14 mouse cellular contexts compared by ENCODE assay signal in the genomic region with DNA sequence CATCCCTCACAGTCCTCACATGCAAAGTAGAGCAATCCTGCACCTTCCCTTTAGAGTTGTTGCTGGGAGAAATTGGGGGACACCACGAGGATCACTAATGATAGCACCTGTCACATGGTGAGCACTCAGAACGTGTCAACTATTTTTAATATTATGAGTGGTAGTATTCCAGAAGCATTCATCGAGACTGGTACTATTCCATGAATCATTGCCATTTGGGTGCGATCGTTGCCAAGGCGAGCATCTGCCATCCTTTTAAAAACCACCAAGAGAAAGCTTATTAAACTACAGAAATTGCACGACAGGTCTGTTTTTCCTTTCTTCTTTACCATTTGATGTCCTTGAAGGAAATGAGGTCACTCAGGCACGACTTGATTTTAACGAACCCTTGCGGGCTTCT.
DNase-seq lines count a peak whose midpoint lies in the region; TF ChIP-seq lines count a peak whose summit lies in the region.
"Had no signal": no experiment of that assay in that cellular context is flagged by ENCODE, and none has a peak within 500 bp of the region (broad histone marks: within the 10 kb centered on the region; RNA-seq: fewer than 3 reads in every experiment).

No protein-coding gene starts in this region.

- no peak for TF ChIP-seq CTCF in cerebellum, adult 2 months (IDR thresholded peaks at IDR 0.05; ENCODE audit: borderline replicate concordance, insufficient read depth, low read depth, low read length)

- H3K4me3 ChIP-seq in cerebellum, adult 2 months (replicated peaks; ENCODE audit: insufficient read depth, low read depth, low read length): no peak overlapping the region
- H3K4me3 ChIP-seq: erythroblast, embryonic 14.5 days; kidney, embryonic 15.5 days; limb, embryonic 12.5 days; lung, embryonic 15.5 days had no signal

- H3K4me1 ChIP-seq in cerebellum, adult 2 months (ENCODE audit: control insufficient read depth, insufficient read depth, low read length): peaks cover 5% of the 10 kb centered on the region
- H3K4me1 ChIP-seq: kidney, embryonic 15.5 days; lung, embryonic 15.5 days had no signal

- WGBS in cerebellum, adult 2 months: 13% methylated on average over 10 of the region's 10 CpGs

- H3K27me3 ChIP-seq in cerebellum, adult 2 months (ENCODE audit: control insufficient read depth, insufficient read depth, low read length): no peaks in the 10 kb centered on the region
- H3K27me3 ChIP-seq: kidney, embryonic 15.5 days; limb, embryonic 12.5 days; lung, embryonic 15.5 days; Patski had no signal

- intact Hi-C loops in left cerebral cortex, postnatal 25 days (cut with DNase I): no loop called here

- no peak overlapping the region for H3K27ac ChIP-seq in cerebellum, adult 2 months (ENCODE audit: insufficient read depth, low read length)
- H3K27ac ChIP-seq: kidney, embryonic 15.5 days; limb, embryonic 12.5 days; lung, embryonic 15.5 days had no signal

- no peak for TF ChIP-seq POLR2A in cerebellum, adult 2 months (IDR thresholded peaks at IDR 0.05; ENCODE audit: borderline replicate concordance, insufficient read depth, low read length)

- peak; percentile 90 for DNase-seq in brain, adult 2 months (ENCODE audit: low read depth, low spot score)
- peak; percentile 65 to 75 for DNase-seq in cerebellum, adult 2 months
- peak; percentile 53 to 78 for DNase-seq in frontal cortex, postnatal 36 days (ENCODE audit: low spot score in 2 of 2)
- DNase-seq in left cerebral cortex, postnatal 25 days (ENCODE audit: low spot score in 2 of 2): peak; percentile 66 to 84
- no peak for DNase-seq in thymus, adult 18-20 months
- no peak for DNase-seq in urinary bladder, postnatal 4 days (ENCODE audit: low spot score in 2 of 2)
- no peak for DNase-seq in spleen, postnatal 36 days (ENCODE audit: low spot score in 2 of 2)
- DNase-seq: adrenal gland, adult 8-10 months; heart, adult 11 months had no signal

Comparison
In these comparisons a context has a peak if more than half of its experiments do, and no peak if none do; other contexts are left out.
1. DNase-seq: peak in brain, adult 2 months (single experiment), cerebellum, adult 2 months (2 of 2), frontal cortex, postnatal 36 days (2 of 2) and left cerebral cortex, postnatal 25 days (2 of 2); none in thymus, adult 18-20 months (0 of 2), urinary bladder, postnatal 4 days (0 of 2) and spleen, postnatal 36 days (0 of 2).